Mouse (Mus musculus): ENCODE measurements around the gene Ryr2. TPM values are rescaled to one million over a fixed set of nuclear protein-coding genes. Genes with fewer than 3 reads are reported as not detected.
"Not testable (repeated sequence)": the region's sequence is repeated elsewhere in the genome, so short reads cannot be mapped to it uniquely, and the experiment has no call there.

Ryr2 gene
- 100 to 1,000 TPM; 170 to 177 TPM for total RNA-seq (2021)

- intact Hi-C loops (cut with DNase I) = loop anchor here (2.0 to 5.0 kb wide), 3 partner anchors 60 to 225 kb away; no protein-coding TSS in a partner anchor
- peak; percentile 81 for DNase-seq (ENCODE audit: low spot score in 2 of 2)
Observed at GRCm38 (mm10) chr13:12106662-12107632, at the start of gene Ryr2. TSS of gene Ryr2 (minus strand) at chr13:12106945.

- intact Hi-C loops (cut with DNase I) = no loop called here
- DNase-seq (ENCODE audit: low spot score in 2 of 2) = no peak
Observed at GRCm38 (mm10) chr13:12153922-12154321, 47.2 kb upstream of the Ryr2 start.

GRCm38 (mm10) chr13:12146918-12147507 is 40.3 kb upstream of the Ryr2 start:
- no peak for DNase-seq (ENCODE audit: low spot score in 2 of 2)
- intact Hi-C loops (cut with DNase I) = no loop called here

GRCm38 (mm10) chr13:12146402-12146801 is 39.7 kb upstream of the Ryr2 start:
- intact Hi-C loops (cut with DNase I) = no loop called here
- no peak for DNase-seq (ENCODE audit: low spot score in 2 of 2)

- DNase-seq (ENCODE audit: low spot score in 2 of 2) = peak in 1 of 2 experiments; percentile 34
- intact Hi-C loops (cut with DNase I) = no loop called here
Observed at GRCm38 (mm10) chr13:12143347-12143746, 36.6 kb upstream of the Ryr2 start.

- intact Hi-C loops (cut with DNase I); DNase-seq (ENCODE audit: low spot score in 2 of 2): not testable (repeated sequence)
Observed at GRCm38 (mm10) chr13:12136461-12136860, 29.7 kb upstream of the Ryr2 start.

GRCm38 (mm10) chr13:12133549-12133948 is 26.8 kb upstream of the Ryr2 start:
- no peak for DNase-seq (ENCODE audit: low spot score in 2 of 2)
- intact Hi-C loops (cut with DNase I) = no loop called here

GRCm38 (mm10) chr13:12132160-12132710 is 25.5 kb upstream of the Ryr2 start:
- no peak for DNase-seq (ENCODE audit: low spot score in 2 of 2)
- intact Hi-C loops (cut with DNase I) = no loop called here

- intact Hi-C loops (cut with DNase I) = no loop called here
- no peak for DNase-seq (ENCODE audit: low spot score in 2 of 2)
Observed at GRCm38 (mm10) chr13:12129121-12129520, 22.4 kb upstream of the Ryr2 start.

GRCm38 (mm10) chr13:12126099-12126498 is 19.4 kb upstream of the Ryr2 start:
- intact Hi-C loops (cut with DNase I) = no loop called here
- DNase-seq (ENCODE audit: low spot score in 2 of 2) = no peak

GRCm38 (mm10) chr13:12124940-12125540 is 18.3 kb upstream of the Ryr2 start:
- intact Hi-C loops (cut with DNase I) = no loop called here
- DNase-seq (ENCODE audit: low spot score in 2 of 2) = peak; percentile 28 to 31

- DNase-seq (ENCODE audit: low spot score in 2 of 2) = no peak
- intact Hi-C loops (cut with DNase I) = no loop called here
Observed at GRCm38 (mm10) chr13:12115551-12115950, 8.8 kb upstream of the Ryr2 start.

GRCm38 (mm10) chr13:12114816-12115215 is 8.1 kb upstream of the Ryr2 start:
- no peak for DNase-seq (ENCODE audit: low spot score in 2 of 2)
- intact Hi-C loops (cut with DNase I) = no loop called here

- intact Hi-C loops (cut with DNase I) = loop anchor here (5.0 kb wide), 1 partner anchor 227 kb away; no protein-coding TSS in a partner anchor
- no peak for DNase-seq (ENCODE audit: low spot score in 2 of 2)
Observed at GRCm38 (mm10) chr13:12108955-12109354, 2.2 kb upstream of the Ryr2 start.

- intact Hi-C loops (cut with DNase I) = loop anchor here (2.0 to 5.0 kb wide), 3 partner anchors 61 to 224 kb away; no protein-coding TSS in a partner anchor
- peak; percentile 54 to 61 for DNase-seq (ENCODE audit: low spot score in 2 of 2)
Observed at GRCm38 (mm10) chr13:12105830-12106628, 716 bp downstream of the Ryr2 start.

- intact Hi-C loops (cut with DNase I) = loop anchor here (5.0 kb wide), 1 partner anchor 223 kb away; no protein-coding TSS in a partner anchor
- peak; percentile 57 to 58 for DNase-seq (ENCODE audit: low spot score in 2 of 2)
Observed at GRCm38 (mm10) chr13:12105231-12105829, 1.4 kb downstream of the Ryr2 start.

- intact Hi-C loops (cut with DNase I) = loop anchor here (5.0 kb wide), 1 partner anchor 342 kb away; no protein-coding TSS in a partner anchor
- DNase-seq (ENCODE audit: low spot score in 2 of 2) = no peak
Observed at GRCm38 (mm10) chr13:12104318-12104717, 2.4 kb downstream of the Ryr2 start.

GRCm38 (mm10) chr13:12103017-12103416 is 3.7 kb downstream of the Ryr2 start:
- no peak for DNase-seq (ENCODE audit: low spot score in 2 of 2)
- intact Hi-C loops (cut with DNase I) = loop anchor here (5.0 kb wide), 1 partner anchor 341 kb away; no protein-coding TSS in a partner anchor
